Mouse (Mus musculus): ENCODE data around the gene Phactr3.

The Phactr3 gene

DNA sequence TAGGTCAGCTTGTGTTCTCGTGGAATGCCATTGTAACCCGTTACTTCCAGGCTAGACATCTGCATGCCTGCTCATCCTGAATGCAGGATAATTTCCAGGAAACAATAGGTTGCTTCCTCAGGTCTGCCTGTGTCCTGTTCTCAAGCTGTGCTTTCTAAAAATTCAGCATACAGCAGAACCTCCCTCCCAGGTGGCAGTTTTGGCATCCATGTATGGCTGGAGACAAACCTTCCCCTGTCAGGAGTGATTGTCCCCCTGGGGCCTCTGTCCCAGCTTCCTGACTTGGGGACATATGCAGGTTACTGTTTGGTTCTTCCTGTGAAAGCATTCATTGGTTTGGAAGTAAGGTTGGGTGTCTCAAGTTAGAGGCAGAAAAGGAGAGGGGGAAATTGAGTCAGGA is 74.7 kb downstream of the Phactr3 start:
- no peak for DNase-seq (ENCODE audit: low spot score in 2 of 2)

DNA sequence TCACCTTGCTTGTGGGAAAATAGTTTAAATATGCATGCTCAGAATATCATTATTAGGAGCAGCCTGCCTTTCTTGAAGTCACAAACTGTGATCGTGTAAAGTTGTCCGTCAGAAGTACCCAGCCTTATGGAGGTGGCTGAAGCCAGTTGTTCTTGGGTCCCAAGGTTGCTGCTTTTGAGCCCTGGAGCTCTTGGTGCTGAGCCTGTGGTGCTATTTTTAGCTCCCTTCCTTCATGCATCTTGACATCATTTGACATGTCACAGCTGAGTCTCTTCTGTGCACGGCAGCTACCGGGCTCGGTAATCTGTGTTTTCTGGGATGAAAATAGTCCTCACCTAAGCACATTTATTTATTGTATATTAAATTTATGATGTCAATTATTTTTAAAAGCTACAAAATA is 76.1 kb downstream of the Phactr3 start:
- no peak for DNase-seq (ENCODE audit: low spot score in 2 of 2)

DNA sequence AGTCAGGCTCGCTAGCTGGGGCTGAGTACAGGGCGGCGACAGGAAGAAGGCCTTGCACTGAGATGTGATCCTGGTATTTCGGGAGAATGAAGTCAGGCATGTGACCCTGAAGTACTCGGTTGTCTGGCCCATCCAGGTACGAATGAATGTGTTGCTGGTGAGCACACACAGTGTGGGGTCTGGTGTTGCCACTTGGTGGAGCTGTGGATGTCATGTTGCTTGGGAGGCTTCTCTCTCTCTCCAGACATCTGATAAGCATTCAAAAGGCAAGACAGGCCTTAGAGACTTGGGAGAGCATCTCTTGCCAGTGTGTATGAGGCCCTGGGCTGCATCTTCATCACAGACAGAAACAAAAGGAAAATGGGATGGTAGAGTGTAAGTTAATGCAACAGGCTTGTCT is 77.3 kb downstream of the Phactr3 start:
- no peak for DNase-seq (ENCODE audit: low spot score in 2 of 2)

DNA sequence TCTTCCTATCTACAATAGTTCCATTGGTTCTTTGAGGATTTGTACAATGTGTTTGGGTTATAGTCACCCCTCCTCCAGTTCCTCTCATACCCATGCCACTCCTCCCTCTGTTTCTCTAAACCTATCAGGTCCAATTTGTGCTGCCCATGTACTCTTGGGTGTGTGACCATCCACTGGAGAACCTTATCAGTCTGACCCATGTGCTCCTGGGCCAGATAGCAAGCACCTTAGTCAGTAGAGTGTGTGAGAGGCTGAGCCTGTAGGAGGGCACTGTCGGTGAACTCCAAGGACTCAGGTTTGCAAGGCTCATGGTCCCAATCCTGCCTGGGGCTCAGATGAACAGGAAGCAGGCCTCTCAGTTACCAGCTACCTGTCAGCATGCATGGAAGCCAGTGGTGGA is 78.8 kb downstream of the Phactr3 start:
- DNase-seq (ENCODE audit: low spot score in 2 of 2) = no peak

DNA sequence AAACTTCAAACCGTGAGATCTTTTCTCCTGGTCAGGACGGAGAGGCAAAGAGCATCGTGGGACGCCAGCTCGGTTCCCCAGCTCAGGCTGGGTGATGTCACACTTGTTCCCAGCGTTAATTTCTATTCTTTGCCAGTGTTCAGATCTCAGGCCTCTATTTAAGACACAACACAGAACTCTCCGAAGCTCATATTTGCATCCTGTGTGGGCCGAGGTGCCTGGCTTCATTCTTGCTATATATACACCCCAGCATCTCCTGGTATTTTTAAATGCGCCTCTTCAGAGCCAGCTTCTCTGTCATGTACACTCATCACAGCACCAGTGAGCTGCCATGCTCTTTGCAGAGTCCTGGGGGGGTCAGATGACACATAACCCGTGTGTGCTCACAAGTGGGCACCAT is 85.7 kb downstream of the Phactr3 start:
- DNase-seq (ENCODE audit: low spot score in 2 of 2) = no peak

DNA sequence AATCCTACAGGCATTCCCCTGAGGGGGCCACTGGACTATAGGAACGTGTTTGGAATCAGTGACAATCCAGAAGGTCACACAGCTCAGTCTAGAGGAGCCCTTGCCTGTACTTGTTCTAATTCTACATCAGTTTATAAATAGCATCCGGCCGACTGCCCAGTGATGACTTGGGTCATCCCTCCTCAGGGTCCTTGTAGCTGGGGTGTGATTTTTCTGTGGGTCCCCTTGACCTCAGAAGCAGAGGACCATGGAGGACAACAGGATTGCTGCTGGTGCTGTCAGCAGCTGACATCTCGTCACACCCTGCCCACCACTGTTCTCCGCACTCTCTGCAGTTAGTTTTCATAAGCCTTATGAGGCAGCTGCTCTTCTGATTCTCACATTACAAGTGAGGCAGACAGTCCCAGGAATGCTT is 89.4 kb downstream of the Phactr3 start:
- no peak for DNase-seq (ENCODE audit: low spot score in 2 of 2)

DNA sequence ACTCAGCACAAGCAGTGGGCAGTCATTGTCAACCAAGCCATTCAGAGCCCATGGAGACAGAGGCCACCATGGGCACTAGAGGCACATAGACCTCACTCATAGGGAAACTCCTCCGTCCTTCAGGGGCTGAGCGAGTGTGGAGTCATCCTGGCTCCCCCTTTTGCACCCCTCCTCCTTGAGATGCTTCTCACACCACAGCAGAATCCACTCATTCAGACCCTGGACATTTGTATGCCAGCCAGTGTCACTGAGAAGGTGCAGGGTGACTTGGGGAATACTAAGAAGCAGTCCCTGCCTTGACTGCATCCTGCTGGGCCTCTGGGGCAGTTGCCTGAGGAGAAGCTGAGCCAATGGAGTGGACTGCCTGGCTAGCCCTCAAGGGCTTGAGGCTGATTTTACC is 95.1 kb downstream of the Phactr3 start:
- no peak for DNase-seq (ENCODE audit: low spot score in 2 of 2)

DNA sequence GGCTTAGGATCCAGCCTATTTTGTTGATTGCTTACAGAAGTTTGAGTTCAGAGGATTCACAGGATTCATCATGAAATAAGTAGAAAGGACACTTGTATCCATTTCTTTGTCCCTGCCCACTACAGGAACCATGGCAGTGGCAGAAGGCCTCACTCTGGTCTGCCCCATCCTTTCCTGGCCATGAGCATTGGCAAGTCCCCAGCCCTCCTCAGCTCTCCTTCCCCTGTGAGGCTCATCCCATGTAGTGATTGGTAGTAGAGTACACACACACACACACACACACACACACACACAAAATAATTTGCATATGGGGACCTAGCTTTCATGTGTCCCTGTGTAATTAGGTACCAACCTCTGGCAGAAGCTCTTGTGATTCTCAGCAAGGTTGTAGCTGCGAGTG is 95.8 kb downstream of the Phactr3 start:
- no peak for DNase-seq (ENCODE audit: low spot score in 2 of 2)

DNA sequence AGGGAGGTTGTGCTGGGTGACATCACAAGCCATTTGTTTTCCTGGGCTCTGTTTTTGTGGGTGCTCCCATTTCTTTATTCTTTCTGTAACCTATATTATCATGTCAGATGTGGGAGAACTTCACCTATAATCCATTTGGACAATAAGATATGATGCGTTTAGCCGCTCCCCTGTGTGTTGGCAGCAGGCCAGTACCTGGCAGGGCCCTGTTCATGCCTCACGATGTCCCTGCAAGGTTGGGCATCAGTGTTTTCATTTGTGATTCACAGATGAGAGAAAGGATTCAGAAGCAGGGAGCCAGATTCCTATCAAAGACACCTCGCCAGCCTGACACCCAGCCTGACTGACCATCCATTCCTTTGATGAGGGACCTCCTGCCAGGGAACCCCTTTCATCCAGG is 99.7 kb downstream of the Phactr3 start:
- no peak for DNase-seq (ENCODE audit: low spot score in 2 of 2)

DNA sequence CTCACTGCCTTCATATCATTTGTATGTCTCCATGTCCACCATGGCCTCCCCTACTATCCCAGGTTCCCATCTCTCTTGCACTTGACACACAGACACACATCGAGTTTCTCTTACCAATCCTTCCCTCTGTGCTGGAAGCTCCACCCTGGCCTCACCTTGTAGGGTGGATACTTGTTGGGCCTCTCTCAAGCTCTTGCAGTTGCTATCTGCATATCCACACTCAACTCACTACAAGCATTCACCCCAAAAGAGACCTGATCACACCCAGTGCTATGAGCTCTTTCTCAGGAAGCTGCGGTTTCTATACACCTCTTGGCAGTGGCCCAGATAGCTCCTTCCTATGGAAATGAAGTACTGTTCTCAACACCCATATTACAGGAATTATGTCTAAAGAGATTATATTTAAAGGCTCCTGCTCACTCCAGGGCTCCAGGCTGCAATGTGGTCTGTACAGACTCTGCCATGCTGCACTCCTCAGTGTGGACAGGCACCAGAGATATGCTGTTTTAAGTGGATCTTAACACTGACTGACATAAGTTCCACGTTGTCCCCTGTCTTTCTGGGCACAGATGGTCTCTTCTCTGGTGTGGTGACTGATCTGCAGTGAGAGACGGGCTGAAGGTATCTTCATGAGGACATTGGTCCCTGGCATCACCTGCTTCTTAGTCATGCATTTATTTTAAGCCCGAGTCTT is 100.8 kb downstream of the Phactr3 start:
- DNase-seq (ENCODE audit: low spot score in 2 of 2) = no peak

DNA sequence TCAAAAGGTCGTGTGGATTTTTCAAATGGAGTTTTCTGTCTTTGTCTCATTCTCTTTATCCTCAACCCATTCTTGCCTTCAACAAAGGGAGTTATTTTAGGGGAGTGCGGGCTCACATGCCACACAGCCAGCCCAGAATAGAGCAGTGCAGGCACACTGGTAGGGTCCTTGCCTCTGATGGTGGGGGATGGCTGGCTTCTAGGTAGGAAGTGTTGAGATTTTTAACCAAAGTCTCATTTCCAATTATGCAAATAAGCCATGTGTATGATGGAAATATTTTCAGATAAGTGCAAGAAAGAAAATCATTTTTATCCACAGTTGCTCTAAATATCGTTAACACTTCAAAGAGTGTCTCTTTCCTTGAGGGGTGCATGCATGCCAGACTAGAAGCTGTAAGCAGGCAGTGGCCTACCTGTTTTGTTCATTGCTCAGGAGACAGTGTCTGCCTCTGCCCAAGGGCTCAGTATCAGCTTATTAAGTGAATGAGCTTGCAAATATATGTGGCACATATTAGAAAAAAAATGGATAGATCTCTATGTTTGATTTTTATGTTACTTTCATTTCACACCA is 101.5 kb downstream of the Phactr3 start:
- DNase-seq (ENCODE audit: low spot score in 2 of 2) = no peak

DNA sequence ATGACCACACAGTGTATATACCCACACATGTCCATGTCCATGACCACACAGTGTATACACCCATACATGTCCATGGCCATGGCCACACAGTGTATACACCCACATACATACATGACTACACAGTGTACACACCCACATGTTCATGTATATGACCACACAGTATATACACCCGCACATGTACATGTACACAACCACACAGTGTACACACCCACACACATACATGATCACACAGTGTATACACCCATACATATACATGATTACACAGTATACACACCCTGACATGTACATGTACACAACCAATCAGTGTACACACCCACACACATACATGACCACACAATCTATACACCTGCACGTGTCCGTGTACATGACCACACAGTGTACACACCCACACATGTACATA is 102.2 kb downstream of the Phactr3 start:
- no peak for DNase-seq (ENCODE audit: low spot score in 2 of 2)

DNA sequence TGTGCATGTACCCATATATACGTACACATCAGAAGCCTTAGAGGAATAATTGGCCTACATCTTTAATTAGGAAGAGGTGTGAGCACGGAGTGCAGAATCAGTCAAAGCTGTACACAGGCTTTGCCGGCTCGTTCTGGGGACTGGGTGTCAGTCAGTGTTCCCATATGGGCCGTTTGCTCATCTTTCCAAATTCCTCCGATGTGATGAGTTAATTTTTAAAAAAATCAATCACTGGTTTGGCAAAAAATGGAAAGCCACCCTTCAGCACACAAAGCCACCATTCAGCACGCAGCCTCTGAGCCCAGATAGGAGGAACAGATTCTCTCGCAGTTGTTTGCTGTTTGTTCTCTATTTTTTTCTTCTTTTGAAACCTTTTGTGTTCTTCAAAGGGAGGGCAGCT is 110.5 kb downstream of the Phactr3 start:
- DNase-seq (ENCODE audit: low spot score in 2 of 2) = no peak

DNA sequence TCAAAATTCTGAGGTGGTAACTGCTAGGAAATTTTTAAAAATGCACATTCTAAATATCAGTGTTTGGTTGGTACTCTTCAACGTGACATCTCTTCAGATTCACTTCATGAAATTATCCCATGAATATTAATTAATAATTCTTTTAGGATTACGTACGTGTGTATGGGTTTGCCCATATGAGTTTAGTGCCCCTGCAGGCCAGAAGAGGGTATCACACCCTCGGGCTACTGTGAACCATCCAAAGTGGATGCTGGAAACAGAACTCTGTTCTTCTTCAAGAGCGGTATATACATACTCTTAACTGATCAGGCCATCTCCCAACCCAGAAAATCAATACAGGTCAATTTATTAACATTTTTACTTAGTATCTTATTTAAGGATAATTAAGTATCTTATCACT is 114.7 kb downstream of the Phactr3 start:
- DNase-seq (ENCODE audit: low spot score in 2 of 2) = no peak

DNA sequence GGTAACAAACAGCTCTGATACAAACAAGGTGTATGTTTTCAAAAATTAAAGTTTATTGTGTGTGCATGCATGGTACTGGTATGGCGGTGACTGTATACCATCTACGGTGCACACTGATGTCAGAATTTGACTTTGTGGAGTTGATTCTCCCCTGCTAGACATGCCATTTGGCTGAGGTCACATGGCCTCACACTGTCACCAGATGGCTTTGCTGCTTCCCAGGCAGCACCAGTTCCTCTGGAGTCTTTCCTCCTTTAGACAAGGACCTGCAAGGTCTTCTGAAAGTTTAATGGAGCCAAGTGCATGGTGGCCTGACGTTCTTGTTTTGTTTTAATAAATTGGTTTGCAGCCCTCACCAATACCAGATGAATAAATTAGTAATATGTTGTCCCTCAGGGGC is 118.3 kb downstream of the Phactr3 start:
- no peak for DNase-seq (ENCODE audit: low spot score in 2 of 2)

DNA sequence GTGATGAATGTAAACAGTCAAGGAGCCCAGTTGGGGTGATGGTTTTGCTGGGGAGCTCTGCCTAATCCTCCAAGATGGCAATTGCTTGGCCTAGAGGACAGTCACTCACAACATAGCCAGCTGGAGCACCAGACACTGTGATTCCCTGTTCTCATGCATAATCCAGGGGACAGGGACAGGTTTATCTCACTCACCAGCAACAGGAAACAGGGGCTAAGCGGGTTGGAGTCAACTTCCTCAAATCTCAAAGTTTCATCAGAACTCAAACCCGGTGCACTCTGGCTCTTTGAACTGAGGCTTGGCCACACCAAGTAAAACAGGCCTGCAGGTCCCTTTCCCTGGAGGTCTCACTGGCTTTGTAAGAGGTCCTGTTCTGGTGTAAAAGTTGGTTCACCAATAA is 119.7 kb downstream of the Phactr3 start:
- DNase-seq (ENCODE audit: low spot score in 2 of 2) = no peak

DNA sequence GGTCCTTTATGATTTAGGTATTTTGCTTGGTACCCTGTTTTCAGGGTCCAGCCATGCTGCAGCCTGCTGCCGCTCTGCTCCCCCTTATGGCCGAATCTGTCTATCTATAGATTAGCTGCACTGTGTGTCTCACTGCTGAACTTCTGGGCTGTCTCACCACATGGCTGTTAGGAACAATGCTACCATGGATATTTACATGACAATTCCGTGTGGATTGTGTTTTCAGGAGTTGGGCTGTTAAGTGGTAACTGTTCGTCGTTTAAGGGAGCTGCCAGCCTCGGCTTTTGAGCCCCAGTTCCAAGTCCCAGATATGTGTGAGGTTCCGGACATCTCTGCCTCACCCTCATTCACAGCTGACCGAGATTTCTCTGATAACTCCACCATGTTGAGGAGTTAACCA is 122.1 kb downstream of the Phactr3 start:
- DNase-seq (ENCODE audit: low spot score in 2 of 2) = no peak

DNA sequence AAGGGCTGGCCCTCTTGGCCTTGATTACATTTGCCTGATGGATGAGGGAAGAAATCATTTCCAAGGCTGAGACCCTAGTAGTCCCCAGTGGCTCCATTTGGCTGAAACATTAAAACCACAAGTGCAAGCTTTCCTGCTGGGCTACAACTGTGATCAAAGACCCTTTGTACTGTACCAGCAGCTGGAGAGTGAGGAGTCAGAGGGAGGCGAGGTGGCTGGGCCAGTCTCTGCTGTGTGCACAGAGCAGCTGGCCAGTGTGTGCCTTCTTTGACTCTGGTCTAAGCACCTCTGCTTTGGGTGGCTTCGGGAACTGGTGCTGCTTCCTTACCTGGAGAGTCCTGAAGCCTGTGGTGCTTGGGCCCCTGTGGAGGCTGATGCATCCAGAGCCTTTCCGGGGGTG is 122.6 kb downstream of the Phactr3 start:
- DNase-seq (ENCODE audit: low spot score in 2 of 2) = no peak

DNA sequence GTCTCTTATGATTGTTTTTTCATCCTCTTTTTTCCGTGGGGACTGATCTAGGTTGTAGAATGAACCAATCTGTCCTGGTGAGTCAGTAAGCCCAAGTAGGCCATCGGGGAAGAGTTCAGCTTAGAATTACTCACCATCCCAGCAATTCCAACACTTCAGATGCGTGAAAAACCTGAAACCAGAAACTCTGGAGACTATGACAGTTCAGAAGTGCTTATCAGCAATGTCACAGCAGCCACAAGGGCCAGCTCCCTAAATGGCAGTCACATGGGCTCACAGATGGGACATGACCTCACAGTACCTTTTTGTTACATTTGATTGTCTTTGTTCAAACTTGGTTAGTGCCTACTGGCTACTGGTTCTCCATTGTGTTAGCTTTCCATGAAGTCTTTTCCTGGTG is 124.2 kb downstream of the Phactr3 start:
- DNase-seq (ENCODE audit: low spot score in 2 of 2) = no peak

DNA sequence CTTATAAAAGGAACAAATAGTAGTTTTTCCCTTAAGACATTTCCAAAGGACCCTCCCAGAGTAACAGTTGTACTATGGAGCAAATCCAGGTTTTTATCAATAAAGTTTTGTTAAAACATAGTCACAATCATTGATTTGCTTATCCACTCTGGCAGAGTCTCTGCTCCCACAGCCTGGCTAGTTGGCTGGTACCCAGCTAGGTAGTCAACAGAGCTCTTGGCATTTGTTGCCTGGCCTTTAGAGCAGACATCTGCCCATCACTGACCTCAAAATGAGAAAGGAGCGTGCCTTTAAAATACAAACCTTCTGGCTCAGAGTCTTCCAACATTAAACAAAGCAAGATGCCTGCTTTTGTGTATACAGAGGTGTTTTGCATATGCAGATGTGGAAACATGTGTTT is 126.1 kb downstream of the Phactr3 start:
- DNase-seq (ENCODE audit: low spot score in 2 of 2) = no peak

DNA sequence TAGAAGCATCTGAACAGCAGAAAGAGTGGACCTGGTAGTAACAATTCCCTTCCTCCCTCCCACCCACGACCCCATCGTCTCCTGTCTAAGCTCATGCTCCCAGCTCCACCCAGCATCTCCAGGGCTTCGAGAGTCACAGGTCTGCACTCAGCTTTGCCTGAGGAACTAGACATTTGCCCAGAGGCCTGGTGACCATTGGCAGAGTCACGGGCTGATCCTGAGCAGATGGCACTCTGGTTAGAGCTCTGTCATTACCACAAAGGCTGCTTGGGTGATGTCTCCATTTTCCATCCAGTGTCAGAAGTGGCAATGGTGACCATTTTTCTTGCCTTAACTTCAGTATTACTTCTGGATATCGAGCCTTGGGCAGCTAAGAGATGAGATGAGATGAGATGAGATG is 127.1 kb downstream of the Phactr3 start:
- no peak for DNase-seq (ENCODE audit: low spot score in 2 of 2)

DNA sequence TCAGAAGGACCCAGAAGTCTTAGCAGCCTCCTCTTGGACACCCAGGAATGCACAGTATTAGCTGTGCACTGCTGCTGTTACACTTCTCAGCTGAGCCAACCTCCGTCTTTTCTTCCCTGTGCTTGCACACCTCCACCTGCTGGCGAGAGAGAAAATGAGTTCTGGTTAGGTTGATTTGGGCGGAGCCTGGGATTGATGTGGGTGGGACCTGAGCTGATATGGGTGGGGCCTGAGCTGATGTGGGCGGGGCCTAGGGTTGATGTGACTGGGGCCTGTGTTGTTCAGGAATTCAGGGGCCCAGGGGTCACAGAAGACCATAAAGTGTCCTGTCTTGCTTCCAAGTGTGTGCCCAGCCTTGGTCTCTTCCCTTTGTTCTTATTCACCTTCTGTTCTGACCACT is 128.0 kb downstream of the Phactr3 start:
- DNase-seq (ENCODE audit: low spot score in 2 of 2) = peak in 1 of 2 experiments; percentile 29

DNA sequence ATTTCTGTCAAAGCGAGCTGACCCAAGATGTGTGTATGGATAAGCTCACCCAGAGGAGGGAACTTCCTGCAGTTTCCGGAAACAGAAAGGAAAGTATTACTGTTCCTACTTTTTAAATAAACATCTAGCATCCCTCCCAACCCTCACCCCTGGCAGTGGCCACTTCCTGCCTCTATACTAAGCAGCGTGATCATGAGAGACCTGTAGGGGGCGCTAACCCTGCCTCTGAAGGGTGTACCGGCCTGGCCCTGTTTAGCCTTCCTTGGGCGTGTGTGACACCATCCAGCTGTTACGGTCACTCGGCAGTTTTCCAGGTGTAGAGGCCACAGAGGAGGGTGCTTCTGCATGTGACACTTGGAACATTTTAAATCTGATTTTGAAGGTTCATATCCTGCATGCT is 128.5 kb downstream of the Phactr3 start:
- no peak for DNase-seq (ENCODE audit: low spot score in 2 of 2)

All from spleen, postnatal 10 days (tissue).